Mouse (Mus musculus) olfactory bulb, adult 2 months (tissue): Measurements from ENCODE around the gene Ndc80.

Experiments
- CTCF ChIP-seq: fragments of 200-500 bp; IDR thresholded peaks from 2 replicates; pipeline ENCODE4 v1.5.1; 2012; ENCODE audit warnings: low read depth, mild to moderate bottlenecking, low read length, moderate library complexity; ENCODE audit not compliant: insufficient read depth
- POLR2A ChIP-seq: fragments of 200-500 bp; IDR thresholded peaks from 2 replicates; pipeline ENCODE4 v1.6.1; 2012; ENCODE audit warnings: mild to moderate bottlenecking, low read depth, low read length, moderate library complexity; ENCODE audit not compliant: insufficient read depth

- TF ChIP-seq CTCF, result no peak
- no peak for TF ChIP-seq POLR2A
These were observed 35.3 kb downstream of the Ndc80 start for GRCm38 (mm10) chr17:71491332-71491686.
